Mouse (Mus musculus): ENCODE data around the gene Dcpp3.

DNA sequence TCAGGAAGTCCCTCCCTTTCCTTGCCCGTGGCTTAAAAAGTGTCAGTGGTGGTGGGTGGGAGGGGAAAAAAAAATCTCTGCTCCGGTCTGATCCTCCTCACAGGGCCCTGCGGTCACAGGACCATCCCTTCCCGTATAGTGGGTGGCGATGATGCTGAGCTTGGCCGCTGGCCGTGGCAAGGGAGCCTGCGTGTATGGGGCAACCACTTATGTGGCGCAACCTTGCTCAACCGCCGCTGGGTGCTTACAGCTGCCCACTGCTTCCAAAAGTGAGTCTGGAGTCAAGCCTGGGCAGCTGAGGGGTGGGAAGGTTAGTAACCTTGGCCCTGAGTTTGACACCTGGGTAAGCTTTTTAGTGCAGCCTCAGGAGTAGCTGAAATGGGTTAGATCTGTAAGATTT is 48.7 kb upstream of the Dcpp3 start:
- TF ChIP-seq POLR2A (IDR thresholded peaks at IDR 0.05; ENCODE audit: insufficient read length, low read depth): no peak
- TF ChIP-seq TCF12 (IDR thresholded peaks at IDR 0.05; ENCODE audit: insufficient read depth, poor library complexity, severe bottlenecking): no peak
- no peak for TF ChIP-seq E2F4 (IDR thresholded peaks at IDR 0.05; ENCODE audit: insufficient read depth)
- TF ChIP-seq MAX (IDR thresholded peaks at IDR 0.05; ENCODE audit: low read depth): no peak
- no peak for TF ChIP-seq CEBPB (IDR thresholded peaks at IDR 0.05; ENCODE audit: insufficient read depth, poor library complexity, severe bottlenecking)
- TF ChIP-seq POLR2AphosphoS2 (IDR thresholded peaks at IDR 0.05; ENCODE audit: insufficient read length, low read depth): no peak
- TF ChIP-seq REST (IDR thresholded peaks at IDR 0.05; ENCODE audit: insufficient read depth, insufficient read length): no peak
- TF ChIP-seq MYOD1 (IDR thresholded peaks at IDR 0.05; ENCODE audit: control insufficient read depth in 1 of 3, insufficient read length in 2 of 3, low read depth in 2 of 3): no peak
- no peak for TF ChIP-seq TCF3 (IDR thresholded peaks at IDR 0.05; ENCODE audit: insufficient read length, low read depth)
- TF ChIP-seq USF1 (IDR thresholded peaks at IDR 0.05; ENCODE audit: low read depth): no peak
- TF ChIP-seq SRF (IDR thresholded peaks at IDR 0.05; ENCODE audit: control insufficient read depth, insufficient read length, low read depth): no peak
